Mouse (Mus musculus) embryonic stem cell, embryonic (primary cell): ENCODE measurements around the gene Tulp1.

Source experiments
- CTCF ChIA-PET, 4 experiments: fragments of 300-600 bp in 2 of 4; fragments of 350-600 bp in 2 of 4; sonication (Branson Sonifier 250); formaldehyde crosslinking; loops; one replicate each; lab custom pipeline; 2022; ENCODE audit warnings: inconsistent platforms in 2 of 4; lab: Charles Lee
- POLR2A ChIA-PET, 4 experiments: fragments of 300-600 bp in 2 of 4; fragments of 350-600 bp in 2 of 4; sonication (Branson Sonifier 250); formaldehyde crosslinking; loops; one replicate each; lab custom pipeline; 2022; ENCODE audit warnings: antibody characterized with exemption in 4 of 4, inconsistent platforms in 1 of 4; lab: Charles Lee

Tulp1 gene

DNA sequence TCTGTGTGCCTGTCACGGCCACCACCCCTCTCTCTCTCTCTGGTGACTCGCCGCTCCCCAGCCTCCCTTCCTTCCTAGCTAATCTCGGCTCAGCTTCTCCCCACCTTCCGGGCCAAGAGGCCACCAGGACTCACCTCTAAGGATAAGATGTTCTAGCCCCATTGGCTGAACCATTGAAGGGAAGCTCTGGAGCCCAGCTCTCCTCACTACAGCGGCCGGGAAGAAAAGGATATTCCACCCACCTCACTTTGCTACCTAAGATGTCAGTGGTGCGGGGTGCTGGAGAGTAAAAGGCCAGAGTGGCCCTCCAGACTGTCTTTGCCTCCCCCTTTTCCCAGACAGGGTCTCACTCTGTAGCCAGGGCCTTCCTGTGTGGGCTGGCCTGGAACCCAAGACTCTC, at the start of gene Tulp1:
Tulp1 (minus strand) TSS at position 101 of the 400 bp plus-strand sequence.
- POLR2A ChIA-PET, result interaction anchor here (0.6 to 45.8 kb wide), 13 partner anchors 10 to 164 kb away, joined by 3 to 990 read pairs (median 5); partner anchors contain the start of genes Tead3 (in 2 of the 4), Fance (in 1 of the 4) and Rpl10a (in 1 of the 4)
- CTCF ChIA-PET, result interaction anchor here (0.5 to 1.1 kb wide), 7 partner anchors 10 to 1465 kb away, joined by 3 to 7 read pairs (median 4); no protein-coding TSS in a partner anchor

DNA sequence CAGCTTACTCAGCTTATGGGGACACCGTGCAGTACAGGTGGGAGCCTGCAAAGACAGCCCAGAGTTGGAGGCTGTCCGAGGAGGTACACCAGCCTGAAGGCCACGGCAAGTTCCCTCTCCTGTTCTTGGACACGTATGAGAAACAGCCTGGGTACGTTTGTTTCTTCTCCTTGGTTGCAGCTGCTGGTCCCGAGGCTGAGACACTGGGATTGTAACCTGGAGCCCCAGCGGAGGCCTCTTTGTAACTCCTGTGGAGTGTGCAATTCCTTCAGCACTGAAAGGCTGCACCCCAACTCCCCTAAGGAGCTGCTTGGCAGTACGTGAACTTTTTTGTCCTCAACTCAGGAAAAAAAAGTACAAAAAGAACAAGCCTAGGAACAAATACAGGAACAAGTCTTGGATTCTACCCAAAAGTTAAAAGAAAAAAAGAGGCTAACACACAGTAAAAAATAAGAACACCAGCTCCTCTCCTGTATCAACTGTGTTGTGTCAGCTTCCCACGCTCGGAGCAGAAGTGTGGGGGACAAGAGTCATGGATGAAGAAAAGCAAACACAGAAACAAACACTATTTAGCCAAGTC, 46.4 kb upstream of the Tulp1 start:
- ChIA-PET POLR2A (interaction anchor here in 3 of 4 experiments (0.6 to 15.3 kb wide), 21 partner anchors 8 to 121 kb away, joined by 3 to 273 read pairs (median 4); partner anchors contain the start of genes Armc12 (in 1 of the 3) and Rpl10a (in 1 of the 3)), CTCF (interaction anchor here in 3 of 4 experiments (0.6 to 1.6 kb wide), 7 partner anchors 9 to 185 kb away, joined by 3 to 9 read pairs (median 4); no protein-coding TSS in a partner anchor)

DNA sequence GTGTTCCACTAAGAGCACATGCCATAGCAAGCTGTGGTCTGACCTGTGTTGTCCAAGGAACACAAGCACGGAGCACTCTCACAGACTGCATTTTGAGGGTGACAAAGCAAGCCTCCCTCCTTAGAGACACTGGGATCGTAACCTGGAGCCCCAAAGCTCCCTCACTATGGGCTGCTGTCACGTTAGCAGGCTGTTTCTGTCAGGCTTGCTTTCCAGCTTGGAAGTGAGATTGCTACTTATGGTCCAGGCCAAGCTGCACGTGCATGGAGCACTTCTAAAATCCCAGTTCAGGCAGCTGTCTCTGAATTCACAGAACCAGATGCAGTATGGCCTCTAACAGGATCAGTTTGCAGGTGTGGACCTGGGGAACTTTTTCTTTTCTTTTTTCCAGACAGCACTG, 45.7 kb upstream of the Tulp1 start:
- ChIA-PET POLR2A (interaction anchor here in 3 of 4 experiments (0.6 to 15.3 kb wide), 16 partner anchors 8 to 121 kb away, joined by 3 to 273 read pairs (median 4); partner anchors contain the start of genes Armc12 (in 1 of the 3) and Rpl10a (in 1 of the 3)), CTCF (interaction anchor here in 3 of 4 experiments (0.6 to 1.6 kb wide), 6 partner anchors 9 to 118 kb away, joined by 3 to 9 read pairs (median 4); no protein-coding TSS in a partner anchor)

DNA sequence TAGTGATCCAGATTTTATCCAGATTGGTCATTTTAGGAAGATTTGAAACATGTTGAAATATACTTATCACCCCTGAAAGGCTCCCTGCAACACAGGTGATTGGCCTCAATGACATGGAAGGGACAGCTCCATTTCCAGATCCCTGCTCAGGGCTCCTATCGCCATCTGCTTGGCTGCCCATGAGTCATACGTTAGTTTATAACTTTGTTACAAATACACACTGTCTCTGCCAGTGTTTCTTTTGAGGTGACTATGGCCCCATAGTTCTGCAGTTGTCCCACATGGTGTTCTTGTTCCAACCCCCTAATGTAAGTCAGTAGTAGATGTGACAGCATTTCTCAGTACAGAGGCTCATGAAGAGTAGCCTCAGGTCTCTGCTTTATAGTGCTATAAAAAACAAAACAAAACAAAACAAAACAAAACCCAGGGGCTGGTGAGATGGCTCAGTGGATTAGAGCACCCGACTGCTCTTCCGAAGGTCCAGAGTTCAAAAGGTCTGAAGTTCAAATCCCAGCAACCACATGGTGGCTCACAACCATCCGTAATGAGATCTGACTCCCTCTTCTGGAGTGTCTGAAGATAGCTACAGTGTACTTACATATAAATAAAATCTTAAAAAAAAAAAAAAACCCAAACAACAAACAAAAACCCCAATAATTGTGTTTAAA, 43.4 kb upstream of the Tulp1 start:
- ChIA-PET POLR2A (interaction anchor here (0.5 to 15.3 kb wide), 11 partner anchors 9 to 162 kb away, joined by 3 to 273 read pairs (median 6); no protein-coding TSS in a partner anchor), CTCF (interaction anchor here in 3 of 4 experiments (0.6 to 4.5 kb wide), 14 partner anchors 9 to 200 kb away, joined by 3 to 50 read pairs (median 10); partner anchors contain the start of gene Armc12 (in 1 of the 3))

DNA sequence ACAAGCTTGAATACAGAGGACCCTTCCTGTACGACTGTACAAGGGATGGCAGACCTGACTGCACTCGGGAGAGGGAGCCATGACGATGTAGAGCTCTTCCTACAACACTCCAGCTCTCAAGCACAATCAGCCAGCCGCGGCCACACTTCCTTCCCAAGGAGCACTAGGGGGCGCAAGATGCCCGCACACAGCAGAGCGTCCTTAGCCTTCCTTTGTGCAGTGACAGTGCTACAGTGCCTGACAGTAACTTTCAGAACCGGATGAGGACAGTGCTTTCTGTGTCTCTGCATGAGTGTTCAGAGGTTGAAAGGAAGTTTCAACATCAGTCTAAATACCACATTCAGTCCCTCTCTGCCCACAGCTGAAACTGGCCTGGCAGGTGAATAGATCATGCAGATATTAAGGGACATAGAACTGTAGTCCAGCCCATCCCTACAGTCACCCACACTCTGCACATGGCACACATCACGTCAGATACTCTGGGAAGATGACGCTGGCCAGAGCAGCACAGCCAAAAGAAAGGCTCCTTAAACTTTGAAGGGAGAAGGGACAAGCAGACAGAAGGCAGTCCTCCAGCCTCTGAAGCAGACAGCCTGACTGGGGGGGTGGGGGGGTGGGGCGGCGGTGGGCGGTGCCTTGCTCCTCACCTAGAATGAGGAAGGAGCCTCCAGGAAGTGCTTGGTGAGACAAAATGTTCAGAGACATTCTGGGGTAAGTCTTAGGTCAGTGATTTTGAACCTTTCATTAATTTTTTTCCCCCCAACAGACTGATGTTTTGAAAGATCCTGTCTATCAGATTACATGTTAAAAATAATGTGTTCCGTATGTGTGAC, 42.6 kb upstream of the Tulp1 start:
- POLR2A ChIA-PET, result interaction anchor here in 3 of 4 experiments (0.5 to 15.3 kb wide), 14 partner anchors 10 to 682 kb away, joined by 3 to 273 read pairs (median 5); no protein-coding TSS in a partner anchor
- CTCF ChIA-PET, result interaction anchor here (0.6 to 4.5 kb wide), 47 partner anchors 10 to 199 kb away, joined by 3 to 50 read pairs (median 4); partner anchors contain the start of gene Armc12 (in 2 of the 4)

DNA sequence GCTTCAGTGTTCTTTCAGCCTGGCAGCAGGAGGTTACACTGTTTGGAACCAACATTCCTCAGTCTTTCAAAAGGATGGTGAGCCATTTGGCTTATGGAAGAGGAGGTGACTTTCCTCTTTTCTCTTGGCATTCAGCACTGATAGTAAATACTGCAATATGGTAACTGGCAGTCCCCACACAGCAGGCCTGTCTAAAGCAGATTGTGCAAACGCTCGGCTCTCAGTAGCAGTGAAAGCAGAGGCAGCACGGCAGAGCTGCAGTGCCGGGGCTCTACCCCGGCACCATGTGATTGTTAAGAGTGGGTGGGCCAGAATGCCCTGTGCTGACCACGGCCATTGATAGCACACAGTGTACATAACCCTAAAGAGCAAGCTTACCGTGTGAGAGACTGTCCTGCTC, 41.4 kb upstream of the Tulp1 start:
- ChIA-PET CTCF (interaction anchor here (0.6 to 4.5 kb wide), 31 partner anchors 9 to 182 kb away, joined by 3 to 50 read pairs (median 5); partner anchors contain the start of gene Armc12 (in 2 of the 4)), POLR2A (interaction anchor here in 2 of 4 experiments (0.7 to 15.3 kb wide), 14 partner anchors 9 to 123 kb away, joined by 3 to 273 read pairs (median 6); no protein-coding TSS in a partner anchor)

DNA sequence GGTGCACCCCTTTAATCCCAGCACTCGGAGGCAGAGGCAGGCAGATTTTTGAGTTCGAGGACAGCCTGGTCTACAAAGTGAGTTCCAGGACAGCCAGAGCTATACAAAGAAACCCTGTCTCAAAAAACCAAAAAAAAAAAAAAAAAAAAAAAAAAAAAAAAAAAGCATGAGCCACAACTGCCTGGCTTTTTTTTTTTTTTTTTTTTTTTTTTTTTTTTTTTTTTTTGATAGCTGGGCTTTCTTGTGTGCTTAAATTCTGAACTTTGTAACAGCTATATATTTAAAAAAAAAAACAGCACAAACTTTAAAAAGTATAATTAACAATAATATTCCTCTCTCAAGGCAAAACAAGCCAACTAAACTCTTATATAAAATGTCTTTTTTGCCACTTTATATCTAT, 39.7 kb upstream of the Tulp1 start:
- POLR2A ChIA-PET, result interaction anchor here in 3 of 4 experiments (0.6 to 15.3 kb wide), 23 partner anchors 10 to 317 kb away, joined by 3 to 273 read pairs (median 3); partner anchors contain the start of gene Tulp1 (in 1 of the 3)
- CTCF ChIA-PET, result interaction anchor here (0.6 to 4.5 kb wide), 17 partner anchors 9 to 324 kb away, joined by 3 to 50 read pairs (median 4); partner anchors contain the start of genes Armc12 (in 1 of the 4) and Tcp11 (in 1 of the 4)

DNA sequence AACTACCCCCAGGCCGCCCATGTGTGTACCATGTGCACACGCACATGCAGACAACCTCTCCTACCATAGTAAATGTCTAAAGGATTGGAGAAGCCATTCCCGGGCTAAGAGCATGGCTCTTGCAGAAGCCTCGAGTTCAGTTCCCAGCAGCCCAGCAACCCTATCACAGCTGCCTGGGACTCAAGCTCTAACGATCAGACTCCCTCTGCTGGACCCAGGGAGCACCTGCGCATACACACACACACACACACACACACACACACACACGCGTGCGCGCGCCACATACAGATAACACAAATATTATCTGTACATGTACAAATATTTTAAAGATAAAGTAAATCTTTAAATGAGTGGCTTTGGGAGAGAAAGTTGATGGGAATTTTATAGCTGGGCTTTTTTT, 39.3 kb upstream of the Tulp1 start:
- ChIA-PET POLR2A (interaction anchor here in 3 of 4 experiments (0.5 to 15.3 kb wide), 23 partner anchors 8 to 1224 kb away, joined by 3 to 273 read pairs (median 3); partner anchors contain the start of gene Tulp1 (in 1 of the 3)), CTCF (interaction anchor here (0.6 to 4.5 kb wide), 26 partner anchors 9 to 476 kb away, joined by 3 to 50 read pairs (median 4); partner anchors contain the start of gene Armc12 (in 1 of the 4))

DNA sequence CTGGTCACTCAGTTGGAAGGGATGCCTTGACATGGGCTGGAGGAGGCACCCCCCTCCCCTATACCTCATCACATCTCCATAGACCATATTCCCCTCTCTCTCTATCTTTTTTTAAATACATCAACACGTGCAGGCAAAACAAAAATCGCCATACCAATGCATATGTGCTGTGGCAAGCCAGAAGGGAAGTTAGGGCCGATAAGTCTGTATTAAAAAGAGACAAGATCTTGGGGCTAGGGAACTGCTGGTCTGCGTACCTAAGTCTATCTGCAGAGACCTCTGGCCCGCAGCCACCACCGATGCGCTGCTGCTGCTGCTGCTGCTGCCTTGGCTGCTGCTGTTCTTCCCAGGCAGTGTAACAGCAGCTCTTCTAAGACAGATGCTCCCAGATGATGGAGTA, 30.0 kb upstream of the Tulp1 start:
- CTCF ChIA-PET, result interaction anchor here in 3 of 4 experiments (0.6 to 2.0 kb wide), 4 partner anchors 9 to 71 kb away, joined by 3 to 11 read pairs (median 4); no protein-coding TSS in a partner anchor
- POLR2A ChIA-PET, result interaction anchor here in 2 of 4 experiments (0.5 to 6.8 kb wide), 9 partner anchors 8 to 226 kb away, joined by 3 to 69 read pairs (median 5); partner anchors contain the start of gene Rpl10a (in 1 of the 2)

DNA sequence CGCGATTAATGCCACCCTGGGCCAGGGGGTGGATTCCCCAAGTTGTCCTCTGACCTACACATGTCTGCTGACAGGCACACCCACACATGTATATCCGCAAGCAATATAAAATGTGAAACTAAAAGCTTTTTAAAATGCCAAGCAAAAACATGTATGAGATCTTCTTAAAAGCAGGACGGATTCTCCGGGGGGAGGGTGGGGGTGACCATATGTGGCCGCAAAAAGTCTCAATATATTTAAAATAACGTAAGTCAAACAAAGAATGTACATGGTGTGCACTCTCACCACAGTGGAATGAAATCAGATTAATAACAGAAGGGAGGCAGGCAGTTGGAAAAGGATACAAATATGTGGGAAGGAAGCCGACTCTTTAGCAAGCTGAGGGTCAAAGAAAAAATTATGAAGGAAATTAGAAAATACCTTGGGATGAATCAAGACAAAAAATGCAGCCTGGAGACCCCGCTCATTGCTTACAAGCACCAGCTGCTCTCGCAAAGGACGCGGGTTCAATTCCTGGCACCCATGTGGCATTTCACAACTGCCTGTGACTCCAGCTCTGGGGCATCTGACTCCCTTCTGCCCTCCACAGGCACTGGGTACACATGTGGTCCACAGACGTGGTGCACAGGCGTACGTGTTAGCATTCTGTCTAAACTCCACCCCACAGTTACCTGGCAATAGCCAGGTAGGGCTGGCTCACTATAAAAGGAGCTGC, 29.2 kb upstream of the Tulp1 start:
- CTCF ChIA-PET, result interaction anchor here in 3 of 4 experiments (0.6 to 2.0 kb wide), 5 partner anchors 10 to 302 kb away, joined by 3 to 11 read pairs (median 5); no protein-coding TSS in a partner anchor
- POLR2A ChIA-PET, result interaction anchor here in 3 of 4 experiments (0.8 to 6.8 kb wide), 11 partner anchors 9 to 136 kb away, joined by 3 to 69 read pairs (median 5); no protein-coding TSS in a partner anchor

DNA sequence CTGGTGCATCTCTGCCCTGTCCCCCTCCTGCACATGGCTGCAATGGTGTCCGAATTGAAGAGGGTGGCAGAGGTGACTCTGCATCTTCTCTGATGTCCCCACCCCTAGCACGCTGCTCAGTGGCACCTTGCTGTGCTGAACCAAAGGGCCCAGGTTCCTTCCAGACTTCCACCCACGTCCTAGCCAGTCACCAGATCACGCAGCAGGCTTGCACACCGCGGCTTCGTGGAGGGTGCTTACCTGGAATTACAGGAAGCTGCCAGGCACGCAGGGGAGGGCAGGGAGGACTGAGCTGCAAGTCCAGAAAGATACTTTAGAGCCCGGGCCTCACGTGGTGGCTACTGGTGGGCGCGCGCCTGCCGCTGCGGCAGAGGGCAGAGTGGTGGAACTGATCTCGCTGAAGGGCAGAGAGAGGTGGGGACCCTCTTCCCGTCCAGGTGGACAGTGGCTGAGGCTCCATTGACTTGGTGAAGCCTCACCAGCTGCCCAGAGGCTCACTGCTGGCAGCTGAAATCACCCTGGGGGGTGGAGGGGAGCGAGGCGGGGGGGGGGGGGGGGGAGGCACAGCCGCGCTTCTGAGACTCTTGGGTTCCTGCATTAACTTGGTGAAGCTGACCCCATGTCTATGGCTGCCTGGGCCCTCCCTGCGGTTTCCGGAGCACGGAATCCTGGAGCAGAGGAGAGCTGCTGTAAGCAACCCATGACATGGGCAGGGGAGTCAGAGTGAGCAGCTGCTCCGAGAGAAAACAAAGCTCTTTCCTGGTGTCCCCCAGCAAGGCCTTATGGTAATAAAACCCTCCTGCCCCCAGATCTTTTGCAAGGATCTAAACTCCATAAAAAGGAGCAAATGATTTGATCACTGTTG, 26.8 kb upstream of the Tulp1 start:
- POLR2A ChIA-PET, result interaction anchor here in 3 of 4 experiments (0.6 to 6.8 kb wide), 38 partner anchors 8 to 326 kb away, joined by 3 to 69 read pairs (median 4); partner anchors contain the start of genes Armc12 (in 1 of the 3), Def6 (in 1 of the 3), Fance (in 1 of the 3) and Tulp1 (in 1 of the 3)
- CTCF ChIA-PET, result interaction anchor here (0.6 to 1.7 kb wide), 23 partner anchors 12 to 165 kb away, joined by 3 to 9 read pairs (median 4); no protein-coding TSS in a partner anchor

DNA sequence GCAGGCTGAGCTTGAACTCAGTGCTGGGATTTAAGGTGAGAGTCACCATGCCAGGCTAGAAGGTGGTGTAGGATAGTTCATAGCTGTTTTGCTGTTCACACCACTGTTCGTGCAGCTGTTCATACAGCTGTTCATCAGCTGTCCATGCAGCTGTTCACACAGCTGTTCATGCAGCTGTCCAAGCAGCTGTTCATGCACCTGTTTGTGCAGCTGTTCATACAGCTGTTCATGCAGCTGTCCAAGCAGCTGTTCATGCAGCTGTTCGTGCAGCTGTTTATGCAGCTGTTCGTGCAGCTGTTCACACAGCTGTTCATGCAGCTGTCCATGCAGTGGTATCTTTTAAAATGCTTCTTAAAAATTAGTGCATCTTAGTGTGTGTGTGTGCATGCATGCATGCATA, 23.5 kb upstream of the Tulp1 start:
- ChIA-PET CTCF (interaction anchor here in 2 of 4 experiments (0.6 to 1.8 kb wide), 5 partner anchors 14 to 162 kb away, joined by 3 to 4 read pairs (median 4); no protein-coding TSS in a partner anchor), POLR2A (no interaction called here)

DNA sequence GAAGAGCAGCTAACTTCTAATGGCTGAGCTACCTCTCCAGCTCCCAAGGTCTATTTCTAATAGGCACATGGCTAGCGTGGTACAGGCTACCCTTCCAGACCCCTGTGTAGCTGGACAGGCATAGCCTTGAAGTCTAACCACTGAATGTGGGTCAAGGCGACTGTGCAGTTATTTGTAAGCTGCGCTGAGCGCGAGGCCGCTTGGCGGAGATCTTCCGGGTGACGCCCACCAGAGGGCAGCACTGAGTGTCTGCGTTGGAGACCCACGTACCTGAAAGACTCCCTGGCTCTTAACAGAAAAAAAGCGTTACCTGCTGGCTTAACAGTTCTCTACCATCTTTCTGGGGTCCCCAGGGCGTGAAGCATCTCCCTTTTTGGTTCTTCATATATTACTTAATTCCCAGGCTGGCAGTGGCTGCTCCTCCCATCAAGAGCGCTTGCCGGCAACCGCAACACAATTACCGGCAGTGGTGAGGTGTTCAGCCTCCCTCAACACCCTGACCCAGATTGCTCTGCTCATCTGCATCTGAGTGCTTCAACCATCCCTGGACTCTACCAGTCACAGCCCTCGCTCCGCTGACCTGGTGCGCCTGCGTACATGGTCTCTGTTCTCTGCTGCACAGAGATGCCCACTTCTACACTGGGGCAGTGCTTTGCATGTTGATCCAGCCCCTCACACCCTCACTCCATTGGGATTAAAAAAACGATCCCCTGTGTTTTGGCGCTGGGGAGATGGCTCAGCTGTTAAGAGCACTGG, 21.3 kb upstream of the Tulp1 start:
- CTCF ChIA-PET, result interaction anchor here (0.5 to 2.7 kb wide), 36 partner anchors 9 to 585 kb away, joined by 3 to 50 read pairs (median 4); partner anchors contain the start of genes Armc12 (in 2 of the 4) and Def6 (in 2 of the 4)
- POLR2A ChIA-PET, result interaction anchor here in 3 of 4 experiments (0.5 to 2.7 kb wide), 23 partner anchors 9 to 535 kb away, joined by 3 to 20 read pairs (median 3); partner anchors contain the start of gene Def6 (in 1 of the 3)

DNA sequence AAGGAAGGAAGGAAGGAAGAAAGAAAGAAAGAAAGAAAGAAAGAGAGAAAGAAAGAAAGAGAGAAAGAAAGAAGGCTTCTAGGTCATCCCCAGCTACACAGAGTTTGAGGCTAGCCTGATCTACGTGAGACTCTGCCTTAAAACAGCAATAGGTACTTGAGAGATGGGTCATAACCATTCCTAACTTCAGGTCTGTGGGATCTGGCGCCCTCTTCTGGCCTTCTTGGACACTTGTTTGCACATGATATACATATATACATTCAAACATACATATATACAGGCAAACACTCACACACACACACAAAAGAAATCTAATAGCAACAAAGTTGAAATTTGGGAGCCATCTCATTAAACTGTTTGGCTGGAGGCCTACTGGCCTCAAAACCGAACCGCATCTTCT, 19.3 kb upstream of the Tulp1 start:
- CTCF ChIA-PET, result interaction anchor here (0.6 to 2.6 kb wide), 21 partner anchors 8 to 221 kb away, joined by 3 to 11 read pairs (median 5); no protein-coding TSS in a partner anchor

More for the DNA sequence above, 19.3 kb upstream of the Tulp1 start:
- POLR2A ChIA-PET, result interaction anchor here in 2 of 4 experiments (0.6 to 1.7 kb wide), 8 partner anchors 19 to 667 kb away, joined by 3 to 6 read pairs (median 3); no protein-coding TSS in a partner anchor
